In genomic region chr11:23259073-23259472, GRCm38 (mm10) we compare ENCODE assay signal across 11 mouse cellular contexts. TPM values are rescaled to one million over a fixed set of nuclear protein-coding genes. Genes with fewer than 3 reads are reported as not detected.
DNase-seq lines count a peak whose midpoint lies in the region; ATAC-seq and TF ChIP-seq lines count a peak whose summit lies in the region.
"Had no signal": no experiment of that assay in that cellular context is flagged by ENCODE, and none has a peak within 500 bp of the region (broad histone marks: within the 10 kb centered on the region; RNA-seq: fewer than 3 reads in every experiment).

No protein-coding gene starts in this region.

- ATAC-seq in hindbrain, embryonic 16.5 days = no peak
- ATAC-seq in limb, embryonic 13.5 days (ENCODE audit: low FRiP score, low read depth) = no peak

- H3K36me3 ChIP-seq in hindbrain, embryonic 10.5 days = peaks cover 54% of the 10 kb centered on the region
- H3K36me3 ChIP-seq in hindbrain, embryonic 16.5 days (ENCODE audit: control insufficient read depth, insufficient read depth, low read length) = peaks cover 2% of the 10 kb centered on the region; the same call in 1 of the 2 replicates
- peaks cover 12 to 44% of the 10 kb centered on the region in 2 experiments for H3K36me3 ChIP-seq in CH12.LX (replicated peaks in 1 of 2; ENCODE audit: control insufficient read depth in 1 of 2, insufficient read depth in 1 of 2, low read length in 1 of 2)
- H3K36me3 ChIP-seq in ES-E14 (ENCODE audit: control insufficient read depth, insufficient read depth, low read length, poor library complexity, severe bottlenecking) = peaks cover 10% of the 10 kb centered on the region
- peaks cover 27% of the 10 kb centered on the region for H3K36me3 ChIP-seq in limb, embryonic 13.5 days

- no peak for TF ChIP-seq POLR2A in CH12.LX (IDR thresholded peaks at IDR 0.05; ENCODE audit: low read depth, low read length)

- no peak overlapping the region for H3K4me2 ChIP-seq in hindbrain, embryonic 16.5 days (ENCODE audit: low read length)
- H3K4me2 ChIP-seq in CH12.LX (ENCODE audit: insufficient read depth, low read depth, poor library complexity, severe bottlenecking) = peak overlapping the region; percentile 92
- H3K4me2 ChIP-seq in limb, embryonic 13.5 days (replicated peaks) = peak overlapping the region; percentile 45

- no peaks in the 10 kb centered on the region for H3K27me3 ChIP-seq in hindbrain, embryonic 10.5 days (ENCODE audit: insufficient read depth, poor library complexity, severe bottlenecking)
- H3K27me3 ChIP-seq in hindbrain, embryonic 16.5 days (replicated peaks; ENCODE audit: control insufficient read depth, insufficient read depth, low read length) = no peaks in the 10 kb centered on the region
- H3K27me3 ChIP-seq in CH12.LX (replicated peaks) = no peaks in the 10 kb centered on the region
- H3K27me3 ChIP-seq in limb, embryonic 13.5 days = no peaks in the 10 kb centered on the region

- dilution Hi-C loops in CH12.LX (cut with MboI; ENCODE audit: extremely low pct_ligation_motif_present, extremely low pct_unique_long_range_greater_than_20kb, low sequenced_read_pairs) = no loop called here

- no peak for DNase-seq in hindbrain, embryonic 10.5 days (ENCODE audit: low spot score)
- peak; percentile 29 for DNase-seq in CH12.LX (ENCODE audit: extremely low read depth)
- no peak for DNase-seq in ES-E14 (ENCODE audit: low read depth, low spot score)
- DNase-seq in layer of hippocampus, postnatal 10 days (ENCODE audit: low spot score in 2 of 2) = no peak
- no peak for DNase-seq in adrenal gland, postnatal 25 days
- no peak for DNase-seq in adrenal gland, postnatal 36 days
- DNase-seq: kidney, postnatal 14 days; thymus, postnatal 4 days had no signal

- TF ChIP-seq RAD21 in CH12.LX (IDR thresholded peaks at IDR 0.05; ENCODE audit: low read depth, low read length) = no peak

- no peak for TF ChIP-seq CTCF in CH12.LX (conservative IDR thresholded peaks at IDR 0.05 in 1 of 2, IDR thresholded peaks at IDR 0.05 in 1 of 2; ENCODE audit: low read depth in 2 of 2, low read length in 2 of 2)

- WGBS in hindbrain, embryonic 10.5 days = 94% methylated on average over 4 of the region's 4 CpGs
- WGBS in hindbrain, embryonic 16.5 days = 90% methylated on average over 4 of the region's 4 CpGs
- WGBS in limb, embryonic 13.5 days = 96% methylated on average over 4 of the region's 4 CpGs

- H3K4me3 ChIP-seq in hindbrain, embryonic 10.5 days = peak overlapping the region; percentile 97
- no peak overlapping the region for H3K4me3 ChIP-seq in hindbrain, embryonic 16.5 days (ENCODE audit: low read length)
- peak overlapping the region in 1 of 3 experiments; percentile 35 for H3K4me3 ChIP-seq in CH12.LX (replicated peaks in 1 of 3; ENCODE audit: low read depth in 2 of 3, low read length in 2 of 3, poor library complexity in 1 of 3)
- peak overlapping the region; percentile 50 to 74; a peak in 3 of 4 replicates for H3K4me3 ChIP-seq in ES-E14 (ENCODE audit: insufficient read depth in 1 of 2, low read depth in 1 of 2, low read length in 2 of 2, poor library complexity in 1 of 2, severe bottlenecking in 1 of 2)
- 0 out of 2 replicates have a peak overlapping the region, but pooled peaks have one; percentile 21 for H3K4me3 ChIP-seq in limb, embryonic 13.5 days

- H3K4me1 ChIP-seq in hindbrain, embryonic 10.5 days (replicated peaks) = peaks cover 37% of the 10 kb centered on the region
- peaks cover 7% of the 10 kb centered on the region for H3K4me1 ChIP-seq in hindbrain, embryonic 16.5 days (ENCODE audit: control insufficient read depth, insufficient read depth, low read depth, low read length)
- H3K4me1 ChIP-seq in CH12.LX (ENCODE audit: control insufficient read depth in 1 of 2, insufficient read depth in 2 of 2) (peaks cover 5 to 36% of the 10 kb centered on the region in 2 experiments), ES-E14 (ENCODE audit: control insufficient read depth in 2 of 2, insufficient read depth in 2 of 2, low read length in 2 of 2, poor library complexity in 1 of 2) (peaks cover 4 to 5% of the 10 kb centered on the region in 2 experiments; a peak in 2 of 4 replicates)
- peaks cover 21% of the 10 kb centered on the region for H3K4me1 ChIP-seq in limb, embryonic 13.5 days

- no peak for TF ChIP-seq EP300 in CH12.LX (IDR thresholded peaks at IDR 0.05; ENCODE audit: low read length)

- H3K27ac ChIP-seq in hindbrain, embryonic 10.5 days = no peak overlapping the region
- H3K27ac ChIP-seq in hindbrain, embryonic 16.5 days (ENCODE audit: low read depth, low read length) = no peak overlapping the region
- no peak overlapping the region for H3K27ac ChIP-seq in CH12.LX (ENCODE audit: insufficient read depth, low read depth)
- H3K27ac ChIP-seq in ES-E14 (ENCODE audit: insufficient read depth, low read depth, low read length, poor library complexity, severe bottlenecking) = no peak overlapping the region
- H3K27ac ChIP-seq in limb, embryonic 13.5 days = no peak overlapping the region
- H3K27ac ChIP-seq: macrophage had no signal

- H3K9me3 ChIP-seq in hindbrain, embryonic 10.5 days = no peaks in the 10 kb centered on the region
- no peaks in the 10 kb centered on the region for H3K9me3 ChIP-seq in hindbrain, embryonic 16.5 days (ENCODE audit: control insufficient read depth, low read length)
- H3K9me3 ChIP-seq in CH12.LX (replicated peaks; ENCODE audit: low read length) (no peaks in the 10 kb centered on the region), ES-E14 (ENCODE audit: control insufficient read depth, insufficient read depth, low read depth, low read length) (no peaks in the 10 kb centered on the region)
- no peaks in the 10 kb centered on the region for H3K9me3 ChIP-seq in limb, embryonic 13.5 days

- in situ Hi-C loops in CH12.LX (cut with MboI; ENCODE audit: low pct_ligation_motif_present, low pct_unique_long_range_greater_than_20kb, low sequenced_read_pairs) = no loop called here
- in situ Hi-C loops in ES-E14 (cut with MboI; ENCODE audit: low sequenced_read_pairs in 2 of 2, unreplicated experiment in 2 of 2) = no loop called here

- H3K79me2 ChIP-seq in CH12.LX (replicated peaks; ENCODE audit: control insufficient read depth, extremely low read depth, insufficient read depth, poor library complexity, severe bottlenecking) = peaks cover 80% of the 10 kb centered on the region

- H3K9ac ChIP-seq in hindbrain, embryonic 16.5 days (ENCODE audit: low read depth, low read length) = no peak overlapping the region
- peak overlapping the region; percentile 34; the same call in 1 of the 2 replicates for H3K9ac ChIP-seq in CH12.LX (ENCODE audit: insufficient read depth, low read depth)
- H3K9ac ChIP-seq in ES-E14 (ENCODE audit: insufficient read depth, low read depth, low read length, poor library complexity, severe bottlenecking) = peak overlapping the region; percentile 40; the same call in 1 of the 2 replicates
- no peak overlapping the region for H3K9ac ChIP-seq in limb, embryonic 13.5 days

TF ChIP-seq in CH12.LX, 34 proteins besides CTCF, POLR2A, EP300 and RAD21 (continues in another document):
- peak; percentile 55; the same call in 1 of the 2 replicates for TF ChIP-seq MXI1 (IDR thresholded peaks at IDR 0.05; ENCODE audit: low read depth, low read length)
- peak; percentile 77 for TF ChIP-seq SIN3A (IDR thresholded peaks at IDR 0.05; ENCODE audit: low read length)
- no peak for TF ChIP-seq TCF12 (IDR thresholded peaks at IDR 0.05; ENCODE audit: low read depth, low read length)
- no peak for TF ChIP-seq POLR2AphosphoS2 (IDR thresholded peaks at IDR 0.05; ENCODE audit: low read depth, low read length)
- TF ChIP-seq GABPA (IDR thresholded peaks at IDR 0.05; ENCODE audit: insufficient replicate concordance, low read depth, low read length) = no peak
- TF ChIP-seq ETS1 (conservative IDR thresholded peaks at IDR 0.05; ENCODE audit: low read depth, low read length) = no peak
- TF ChIP-seq MAZ (IDR thresholded peaks at IDR 0.05; ENCODE audit: low read depth, low read length) = 0 out of 2 replicates have a peak, but pooled peaks have one; percentile 22
- no peak for TF ChIP-seq TBP (conservative IDR thresholded peaks at IDR 0.05; ENCODE audit: low read depth, low read length)

TF ChIP-seq in ES-E14, 5 proteins besides CTCF, POLR2A, EP300 and RAD21:
- TF ChIP-seq CHD2 (IDR thresholded peaks at IDR 0.05; ENCODE audit: low read depth, low read length) = no peak
- no peak for TF ChIP-seq MAFK (IDR thresholded peaks at IDR 0.05; ENCODE audit: insufficient read depth, low read depth, low read length)
- TF ChIP-seq ZNF384 (IDR thresholded peaks at IDR 0.05; ENCODE audit: low read depth, low read length) = no peak
- no peak for TF ChIP-seq ZC3H11A (IDR thresholded peaks at IDR 0.05; ENCODE audit: borderline replicate concordance, low read depth, low read length)
- no peak for TF ChIP-seq HCFC1 (IDR thresholded peaks at IDR 0.05; ENCODE audit: borderline replicate concordance, insufficient read depth, low read length)

RNA-seq across cellular contexts. Expression of gene Xpo1, which starts 3.2 kb away (rescaled TPM):
- polyA plus RNA-seq in hindbrain, embryonic 10.5 days (2016; fragmentation: Nextera tagmentation; extraction: Ambion mirVana) = 101 and 125 TPM in 2 replicates
- polyA plus RNA-seq in hindbrain, embryonic 16.5 days (2015; fragmentation: Nextera tagmentation; extraction: Ambion mirVana) = 52.6 and 63.5 TPM in 2 replicates
- 140 and 176 TPM in 2 replicates for total RNA-seq in CH12.LX (2012; rRNA removed)
- 295 and 333 TPM in 2 replicates for total RNA-seq in CH12.LX (2014; rRNA removed)
- 199 and 246 TPM in 2 replicates for polyA plus RNA-seq in CH12.LX (2012; ENCODE audit: insufficient read length, low read depth)
- total RNA-seq in ES-E14 (2012; rRNA removed) = 151 and 245 TPM in 2 replicates
- 102 and 116 TPM in 2 replicates for polyA plus RNA-seq in limb, embryonic 13.5 days (2015; fragmentation: Nextera tagmentation; extraction: Ambion mirVana)
- 10 to 100 TPM; 78.0 to 79.1 TPM for total RNA-seq in layer of hippocampus, postnatal 10 days (2021)
- 75.0 and 75.3 TPM in 2 replicates for total RNA-seq in adrenal gland, postnatal 25 days (2021)
- 10 to 100 TPM; 66.4 to 76.3 TPM for total RNA-seq in adrenal gland, postnatal 36 days (2021)

RNA-seq across cellular contexts. Expression of gene Usp34, which starts 47.6 kb away (rescaled TPM):
- 18.6 and 21.3 TPM in 2 replicates for polyA plus RNA-seq in hindbrain, embryonic 10.5 days (2016; fragmentation: Nextera tagmentation; extraction: Ambion mirVana)
- 26.3 and 27.1 TPM in 2 replicates for polyA plus RNA-seq in hindbrain, embryonic 16.5 days (2015; fragmentation: Nextera tagmentation; extraction: Ambion mirVana)
- 45.4 and 47.5 TPM in 2 replicates for total RNA-seq in CH12.LX (2012; rRNA removed)
- total RNA-seq in CH12.LX (2014; rRNA removed) = 87.2 and 92.5 TPM in 2 replicates
- 57.4 and 65.4 TPM in 2 replicates for polyA plus RNA-seq in CH12.LX (2012; ENCODE audit: insufficient read length, low read depth)
- 61.2 and 70.0 TPM in 2 replicates for total RNA-seq in ES-E14 (2012; rRNA removed)
- polyA plus RNA-seq in limb, embryonic 13.5 days (2015; fragmentation: Nextera tagmentation; extraction: Ambion mirVana) = 30.6 and 30.7 TPM in 2 replicates
- 100 to 1,000 TPM; 114 to 120 TPM for total RNA-seq in layer of hippocampus, postnatal 10 days (2021)
- total RNA-seq in adrenal gland, postnatal 25 days (2021) = 67.5 and 72.9 TPM in 2 replicates
- 10 to 100 TPM; 65.8 to 68.1 TPM for total RNA-seq in adrenal gland, postnatal 36 days (2021)

Comparison
In these comparisons a context has a peak if more than half of its experiments do, and no peak if none do; other contexts are left out.
1. H3K9ac ChIP-seq: peak in CH12.LX (single experiment) and ES-E14 (single experiment); none in hindbrain, embryonic 16.5 days (single experiment) and limb, embryonic 13.5 days (single experiment).